Mouse (Mus musculus) liver, postnatal 0 days (tissue): Measurements from ENCODE around the gene Pard6a. TPM values are rescaled to one million over a fixed set of nuclear protein-coding genes. Genes with fewer than 3 reads are reported as not detected.

Experiments
- ATAC-seq: fragments of 200-750 bp; cut with Nextera tagmentation; 2 replicates; pipeline ENCODE4 v1.8.0; 2017; ENCODE audit warnings: mild to moderate bottlenecking, moderate library complexity
- DNase-seq: peaks from one replicate; pipeline ENCODE4 v3.0.0-alpha.2; 2016
- H3K27ac ChIP-seq: fragments of 300-500 bp; sonication (generic); 2 replicates; pipeline ENCODE4 v1.5.1; 2014; ENCODE audit warnings: antibody characterized with exemption, moderate library complexity, mild to moderate bottlenecking, low read depth
- H3K27me3 ChIP-seq: fragments of 300-500 bp; sonication (generic); 2 replicates; pipeline ENCODE4 v1.6.1; 2014; ENCODE audit warnings: low read length, control low read depth, mixed read lengths; ENCODE audit not compliant: insufficient read depth
- H3K36me3 ChIP-seq: fragments of 300-500 bp; sonication (generic); replicated peaks from 2 replicates; pipeline ENCODE4 v1.6.1; 2014; ENCODE audit warnings: mild to moderate bottlenecking, control low read depth, low read length, moderate library complexity, mixed read lengths; ENCODE audit not compliant: insufficient read depth
- H3K4me1 ChIP-seq: fragments of 300-500 bp; sonication (generic); 2 replicates; pipeline ENCODE4 v1.6.1; 2014; ENCODE audit warnings: antibody characterized with exemption, mild to moderate bottlenecking, control low read depth; ENCODE audit not compliant: insufficient read depth
- H3K4me2 ChIP-seq: fragments of 300-500 bp; sonication (generic); 2 replicates; pipeline ENCODE4 v1.6.1; 2014; ENCODE audit warnings: low read depth, mild to moderate bottlenecking, low read length, moderate library complexity, mixed read lengths
- H3K4me3 ChIP-seq: fragments of 300-500 bp; sonication (generic); 2 replicates; pipeline ENCODE4 v1.5.1; 2014; ENCODE audit warnings: low read depth, low read length
- H3K9ac ChIP-seq: fragments of 300-500 bp; sonication (generic); replicated peaks from 2 replicates; pipeline ENCODE4 v1.6.1; 2014; ENCODE audit warnings: mild to moderate bottlenecking, moderate library complexity
- H3K9me3 ChIP-seq: fragments of 300-500 bp; sonication (generic); 2 replicates; pipeline ENCODE4 v1.6.1; 2016; ENCODE audit warnings: mild to moderate bottlenecking, control low read depth, low read length, mixed read lengths
- CTCF ChIP-seq: sonication (generic); IDR thresholded peaks from 2 replicates; pipeline ENCODE4 v1.5.1; 2016; ENCODE audit warnings: antibody characterized with exemption, low read depth
- EP300 ChIP-seq: IDR thresholded peaks from 2 replicates; pipeline ENCODE4 v1.6.1; 2016; ENCODE audit warnings: antibody characterized with exemption, low read depth, mild to moderate bottlenecking
- WGBS: fragments of 180-500 bp; shearing (Covaris S2); extraction: QIAGEN DNeasy Blood & Tissue Kit; methylation state at CpG from one replicate; pipeline ENCODE4 v1.1.7; 2014; ENCODE audit not compliant: insufficient replicate concordance; 5-methylcytosine and 5-hydroxymethylcytosine counted together
- polyA plus RNA-seq: library from polyadenylated mRNA; unstranded; fragments of >200 nt; fragmentation: Nextera tagmentation; extraction: Ambion mirVana; gene quantifications from 2 replicates; pipeline ENCODE4 v1.2.1, GENCODE M21; 2015

Gene Pard6a
- 5.0 and 6.6 TPM in 2 replicates for polyA plus RNA-seq

DNA sequence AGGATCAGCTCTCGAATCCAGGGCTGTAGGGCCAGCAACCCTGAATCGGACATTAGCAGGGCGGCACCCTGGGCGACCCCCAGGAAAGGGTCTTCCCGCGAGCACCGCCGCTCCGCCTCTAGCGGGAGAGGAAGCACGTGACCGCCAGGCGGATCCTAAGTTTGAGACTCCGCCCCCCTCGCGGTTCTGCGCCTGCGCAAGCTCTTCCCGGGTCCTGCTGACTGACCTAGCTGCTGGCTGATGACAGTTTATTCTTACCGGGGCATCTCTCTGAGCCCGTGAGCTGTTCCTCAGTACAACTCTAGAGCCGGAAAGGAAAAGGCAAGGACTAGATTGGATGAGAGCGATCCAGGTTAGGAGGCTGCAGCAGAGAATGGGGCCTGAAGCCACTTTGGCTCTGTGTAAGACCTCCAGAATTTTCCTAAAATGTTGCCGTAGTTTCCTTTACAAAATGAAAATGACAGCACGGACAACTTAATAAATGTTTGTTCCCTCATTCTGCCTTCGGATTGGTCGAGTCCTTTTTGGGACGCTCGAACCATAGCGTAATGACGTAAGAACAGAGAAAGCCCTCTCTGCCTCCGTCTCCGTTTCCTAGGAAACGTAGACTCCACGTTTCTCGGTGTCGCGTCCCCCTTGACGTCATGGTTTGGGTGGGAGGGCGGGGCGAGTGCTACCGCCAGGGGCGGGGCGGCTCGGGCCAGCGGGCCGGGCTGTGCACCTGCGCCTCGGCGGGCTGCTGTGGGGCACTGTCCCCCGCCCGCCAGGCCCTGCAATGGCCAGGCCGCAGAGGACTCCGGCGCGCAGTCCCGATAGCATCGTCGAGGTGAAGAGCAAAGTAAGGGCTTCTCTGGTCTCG lies at the start of gene Pard6a, which contains the start of gene Acd:
Gene Pard6a, plus strand, starts transcription at position 183 of the 859 bp plus-strand sequence.
Gene Acd, minus strand, starts transcription at position 137 of the 859 bp plus-strand sequence.
- WGBS, result under 1% methylated on average over 58 of the region's 60 CpGs
- Histone ChIP-seq H3K27ac (peak within 1 kb of the TSS; percentile 80), H3K4me1 (peaks cover 13% of the 10 kb centered on the region), H3K4me3 (peak within 1 kb of the TSS; percentile 71), H3K9me3 (no peaks in the 10 kb centered on the region), H3K27me3 (no peaks in the 10 kb centered on the region), H3K36me3 (peaks cover 23% of the 10 kb centered on the region), H3K4me2 (peak within 1 kb of the TSS; percentile 87), H3K9ac (peak within 1 kb of the TSS; percentile 66)
- TF ChIP-seq EP300, result no peak
- no peak for TF ChIP-seq CTCF
- ATAC-seq (peak; percentile 85), DNase-seq (peak; percentile 98)

DNA sequence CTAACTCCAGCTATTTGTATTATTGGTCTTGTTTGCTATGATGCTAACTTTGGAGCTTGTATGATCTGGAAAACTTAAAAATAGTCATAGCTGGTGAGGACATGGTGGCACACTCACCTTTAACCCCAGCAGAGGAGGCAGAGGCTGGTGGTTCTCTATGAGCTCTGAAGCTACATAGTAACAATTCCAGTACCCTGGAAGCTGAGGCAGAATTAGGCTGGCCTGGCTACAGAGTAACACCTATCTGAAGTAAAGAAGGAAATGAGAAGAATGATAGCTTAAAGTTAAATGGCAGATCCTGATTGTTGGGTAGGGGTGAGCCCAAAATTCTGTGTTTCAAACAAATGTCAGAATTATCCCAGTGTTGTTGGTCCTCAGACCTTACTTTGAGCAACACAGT lies 43.3 kb upstream of the Pard6a start:
- DNase-seq, result no peak
- Histone ChIP-seq H3K27me3 (no peaks in the 10 kb centered on the region), H3K4me2 (no peak overlapping the region)

DNA sequence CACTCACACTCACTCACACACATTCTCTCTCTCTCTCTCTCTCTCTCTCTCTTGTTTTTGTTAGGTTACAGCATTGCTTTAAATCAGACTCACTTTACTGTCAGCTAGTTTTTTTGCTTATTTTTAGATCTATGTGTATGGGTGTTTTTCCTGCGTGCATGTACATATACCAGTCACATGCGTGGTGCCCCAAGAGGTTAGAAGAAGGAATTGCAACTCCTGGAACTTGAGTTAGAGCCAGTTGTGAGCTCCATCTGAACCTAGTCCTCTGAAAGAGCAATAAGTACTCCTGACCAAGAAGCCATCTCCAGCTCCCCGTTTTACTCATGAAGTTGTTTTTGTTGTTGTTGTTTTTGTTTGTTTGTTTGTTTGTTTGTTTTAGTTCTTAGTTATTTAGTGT lies 39.8 kb upstream of the Pard6a start:
- DNase-seq (no peak), ATAC-seq (no peak)
- TF ChIP-seq EP300 (no peak), CTCF (peak; percentile 63)

More for the DNA sequence above, 43.3 kb upstream of the Pard6a start:
- TF ChIP-seq CTCF (no peak), EP300 (no peak)
- peaks cover 17% of the 10 kb centered on the region for H3K36me3 ChIP-seq
- no peak overlapping the region for H3K4me3 ChIP-seq
- H3K27ac ChIP-seq, result no peak overlapping the region
- no peak for ATAC-seq
- no peaks in the 10 kb centered on the region for H3K4me1 ChIP-seq
- no peak overlapping the region for H3K9ac ChIP-seq
- H3K9me3 ChIP-seq, result no peaks in the 10 kb centered on the region

DNA sequence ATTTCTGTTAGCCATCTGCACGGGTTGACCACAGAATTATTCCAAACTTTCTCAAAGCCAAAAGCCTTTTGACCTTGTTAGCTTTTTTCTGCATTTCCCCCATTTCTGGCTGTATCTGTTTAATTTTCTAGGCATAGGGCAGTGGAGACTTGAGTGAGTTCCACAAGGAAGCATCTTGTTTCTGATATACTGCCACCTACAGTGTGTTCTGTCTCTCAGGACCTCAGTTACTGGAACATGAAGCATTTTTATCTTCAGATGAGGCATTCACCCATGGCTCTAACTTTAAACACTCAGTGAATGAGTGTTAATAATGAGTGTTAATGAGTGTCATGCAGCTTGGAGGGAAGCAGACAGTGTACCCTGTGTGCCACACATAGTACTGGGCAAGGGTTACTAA lies 23.1 kb upstream of the Pard6a start:
- H3K4me3 ChIP-seq, result no peak overlapping the region
- DNase-seq (no peak), ATAC-seq (no peak)
- 84% methylated on average over 1 of the region's 1 CpGs for WGBS
- H3K9ac ChIP-seq, result no peak overlapping the region
- peaks cover 89% of the 10 kb centered on the region for H3K36me3 ChIP-seq
- no peaks in the 10 kb centered on the region for H3K9me3 ChIP-seq
- H3K4me2 ChIP-seq, result no peak overlapping the region
- no peaks in the 10 kb centered on the region for H3K27me3 ChIP-seq
- no peak overlapping the region for H3K27ac ChIP-seq
- H3K4me1 ChIP-seq, result no peaks in the 10 kb centered on the region
- no peak for TF ChIP-seq EP300
- peak; percentile 20; the same call in 1 of the 2 replicates for TF ChIP-seq CTCF

More for the DNA sequence above, 39.8 kb upstream of the Pard6a start:
- Histone ChIP-seq H3K4me1 (no peaks in the 10 kb centered on the region), H3K9ac (no peak overlapping the region), H3K36me3 (peaks cover 30% of the 10 kb centered on the region), H3K9me3 (no peaks in the 10 kb centered on the region), H3K27me3 (no peaks in the 10 kb centered on the region), H3K4me3 (no peak overlapping the region), H3K4me2 (no peak overlapping the region), H3K27ac (no peak overlapping the region)
- 70% methylated on average over 3 of the region's 3 CpGs for WGBS

DNA sequence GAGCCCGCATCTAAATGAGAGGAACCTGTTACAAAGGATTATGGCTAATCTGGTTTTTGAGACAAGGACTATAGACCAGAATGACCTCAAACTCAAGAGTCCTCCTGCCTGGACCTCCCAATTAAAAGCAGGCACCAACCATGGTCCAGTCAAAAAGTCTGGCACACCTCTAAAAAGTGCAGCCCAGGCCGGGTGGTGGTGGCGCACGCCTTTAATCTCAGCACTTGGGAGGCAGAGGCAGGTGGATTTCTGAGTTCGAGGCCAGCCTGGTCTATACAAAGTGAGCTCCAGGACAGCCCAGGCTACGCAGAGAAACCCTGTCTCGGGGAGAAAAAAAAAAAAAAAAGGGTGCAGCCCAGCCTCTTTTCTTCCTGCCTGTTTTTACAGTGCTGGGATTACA lies 15.6 kb upstream of the Pard6a start:
- Histone ChIP-seq H3K4me2 (peak overlapping the region; percentile 61), H3K36me3 (peaks cover 39% of the 10 kb centered on the region), H3K27me3 (no peaks in the 10 kb centered on the region), H3K27ac (peak overlapping the region; percentile 77), H3K4me3 (no peak overlapping the region), H3K4me1 (0 out of 2 replicates have a peak, but pooled peaks cover 3% of the 10 kb centered on the region), H3K9me3 (no peaks in the 10 kb centered on the region), H3K9ac (no peak overlapping the region)
- TF ChIP-seq CTCF, result no peak
- TF ChIP-seq EP300, result no peak
- ATAC-seq, result 0 out of 2 replicates have a peak, but pooled peaks have one; percentile 3
- DNase-seq, result no peak
- 70% methylated on average over 7 of the region's 7 CpGs for WGBS

DNA sequence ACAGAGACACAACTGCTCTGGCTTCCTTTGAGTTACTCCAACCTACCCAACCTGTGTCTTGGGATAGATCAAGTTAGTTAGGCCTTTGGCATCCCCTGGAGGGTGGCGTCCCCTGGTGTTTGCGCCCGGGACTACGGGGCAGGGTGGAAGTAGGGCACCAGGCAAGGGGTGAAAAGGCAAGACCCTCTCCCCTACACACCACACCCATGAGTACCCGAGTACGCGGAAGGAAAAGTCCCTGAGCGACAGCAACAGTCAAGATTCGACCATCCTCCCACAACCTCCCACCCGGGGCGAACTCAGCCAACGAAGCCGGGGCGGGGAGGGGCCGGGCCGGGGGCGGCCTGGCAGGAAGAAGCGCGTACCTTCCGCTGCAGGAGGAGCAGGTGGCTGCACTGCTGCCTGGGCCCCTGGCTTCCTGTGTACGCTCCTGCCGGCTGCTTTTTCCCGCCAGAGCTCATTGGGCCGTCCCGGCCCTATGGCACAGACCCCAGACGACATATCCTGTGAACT lies 15.1 kb upstream of the Pard6a start, which contains the start of gene Carmil2:
Gene Carmil2, plus strand, starts transcription at position 479 of the 513 bp plus-strand sequence.
- Histone ChIP-seq H3K9ac (no peak within 1 kb of the TSS; the same call in 1 of the 2 replicates), H3K36me3 (peaks cover 34% of the 10 kb centered on the region), H3K9me3 (no peaks in the 10 kb centered on the region), H3K27ac (peak within 1 kb of the TSS; percentile 77), H3K4me1 (0 out of 2 replicates have a peak, but pooled peaks cover 3% of the 10 kb centered on the region), H3K4me3 (peak within 1 kb of the TSS; percentile 19; the same call in 1 of the 2 replicates), H3K4me2 (peak within 1 kb of the TSS; percentile 61), H3K27me3 (no peaks in the 10 kb centered on the region)
- DNase-seq, result peak; percentile 81
- peak; percentile 73 for ATAC-seq
- WGBS, result 4% methylated on average over 21 of the region's 26 CpGs
- no peak for TF ChIP-seq EP300
- TF ChIP-seq CTCF, result peak; percentile 88
